Mouse (Mus musculus): ENCODE measurements around the gene Cd247.
"Not testable (repeated sequence)": the region's sequence is repeated elsewhere in the genome, so short reads cannot be mapped to it uniquely, and the experiment has no call there.

Cd247 gene

GRCm38 (mm10) chr1:165788511-165788910, at the start of gene Cd247:
Gene Cd247, plus strand, starts transcription at chr1:165788681.
- no peak for DNase-seq

DNA sequence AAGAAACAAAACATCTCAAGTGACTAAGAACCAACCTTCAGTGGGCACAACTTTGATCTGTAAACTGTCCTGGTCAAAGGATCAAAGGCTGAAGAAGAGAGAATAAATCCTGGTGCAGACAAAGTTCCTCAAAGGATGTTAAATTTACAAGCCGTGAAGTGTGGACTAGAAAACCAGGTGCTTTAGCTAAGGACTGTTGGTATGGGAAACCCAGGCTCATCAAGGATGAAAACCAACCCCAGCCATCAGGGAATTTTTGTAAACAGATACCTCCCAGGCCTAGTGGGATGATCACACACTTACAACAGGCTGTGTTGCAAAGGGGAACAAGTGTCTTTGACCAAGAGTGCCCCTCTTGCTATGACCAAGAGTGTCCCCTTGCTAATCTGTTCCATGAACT, 49.5 kb upstream of the Cd247 start:
- DNase-seq, result no peak

- no peak for DNase-seq
These were observed 46.5 kb upstream of the Cd247 start for GRCm38 (mm10) chr1:165741989-165742388.

- no peak for DNase-seq
These were observed 40.4 kb upstream of the Cd247 start for GRCm38 (mm10) chr1:165748053-165748452.

DNA sequence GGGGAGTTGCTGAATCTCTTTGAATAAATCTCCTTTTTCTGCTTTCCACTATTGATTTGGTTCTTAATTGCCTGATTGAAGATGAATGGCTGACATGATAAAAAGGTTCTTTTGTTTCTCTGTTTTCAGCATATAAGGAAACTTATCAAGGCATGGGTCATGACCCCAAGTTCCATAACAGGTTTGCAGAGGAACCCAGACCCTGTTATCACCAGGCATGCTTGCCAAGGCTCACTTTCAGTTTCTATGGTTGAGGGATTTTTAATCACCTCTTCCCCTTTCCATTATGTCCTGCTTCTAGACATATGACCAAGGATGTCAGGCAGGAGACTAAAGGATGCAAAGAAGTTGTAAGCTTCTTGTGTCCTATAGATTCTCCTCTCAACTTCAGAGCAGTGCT, 37.3 kb upstream of the Cd247 start:
- no peak for DNase-seq

DNA sequence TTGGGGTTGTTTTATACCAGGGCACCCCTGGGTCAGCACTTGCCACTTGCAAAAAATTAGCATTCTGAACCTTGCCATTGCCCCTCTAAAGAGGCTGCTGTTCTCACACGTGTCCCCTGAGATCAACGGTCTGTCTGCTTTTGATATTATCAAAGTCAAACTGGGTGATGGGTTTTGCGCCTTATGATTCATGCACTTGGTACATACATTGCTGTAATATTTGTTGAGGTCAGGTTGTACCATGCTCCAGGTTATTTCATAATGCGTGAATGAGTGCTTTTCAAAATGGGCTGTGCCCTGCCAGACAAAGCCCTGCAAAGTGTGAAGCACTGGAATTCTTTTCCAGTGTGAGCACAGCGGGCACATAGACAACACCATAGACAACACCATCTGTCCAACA, 36.6 kb upstream of the Cd247 start:
- no peak for DNase-seq

DNA sequence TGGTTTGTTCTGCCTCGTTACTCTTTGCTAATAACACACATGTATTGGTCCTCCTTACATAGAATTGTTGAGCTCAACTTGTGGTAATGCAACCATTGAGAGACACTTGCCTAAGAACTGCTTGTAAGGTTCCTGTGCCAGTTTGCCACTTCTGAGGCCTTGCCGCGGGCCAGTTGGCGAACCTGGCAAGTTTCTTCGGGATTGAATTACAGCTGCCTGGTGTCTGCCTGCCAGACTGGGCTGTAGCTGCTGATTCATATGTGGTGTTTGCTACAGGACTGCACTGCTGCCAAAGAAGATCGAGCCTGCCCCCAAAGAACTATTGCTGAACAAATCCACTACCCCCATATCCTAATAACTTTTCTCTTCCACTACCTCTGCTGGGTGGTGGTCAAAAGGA, 34.3 kb upstream of the Cd247 start:
- no peak for DNase-seq

DNA sequence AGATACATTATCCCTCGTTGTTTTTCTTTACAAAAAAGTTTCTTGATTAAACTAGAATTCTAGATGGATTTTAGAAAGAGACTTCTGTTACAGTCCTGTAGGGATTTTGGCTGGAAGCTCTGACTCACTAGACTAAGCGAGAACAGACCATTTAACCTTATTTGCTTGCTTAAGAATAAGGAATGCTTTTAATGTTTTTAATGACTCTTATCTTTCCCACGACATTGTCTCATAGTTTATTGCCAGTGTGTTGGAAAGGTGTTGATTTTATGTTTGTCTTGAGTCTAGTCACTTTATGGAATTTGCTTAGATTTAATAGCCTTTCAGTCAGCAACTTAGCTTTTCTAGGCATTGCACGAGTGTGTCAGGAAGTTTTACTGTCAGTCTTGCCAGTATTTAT, 33.3 kb upstream of the Cd247 start:
- DNase-seq, result no peak

DNA sequence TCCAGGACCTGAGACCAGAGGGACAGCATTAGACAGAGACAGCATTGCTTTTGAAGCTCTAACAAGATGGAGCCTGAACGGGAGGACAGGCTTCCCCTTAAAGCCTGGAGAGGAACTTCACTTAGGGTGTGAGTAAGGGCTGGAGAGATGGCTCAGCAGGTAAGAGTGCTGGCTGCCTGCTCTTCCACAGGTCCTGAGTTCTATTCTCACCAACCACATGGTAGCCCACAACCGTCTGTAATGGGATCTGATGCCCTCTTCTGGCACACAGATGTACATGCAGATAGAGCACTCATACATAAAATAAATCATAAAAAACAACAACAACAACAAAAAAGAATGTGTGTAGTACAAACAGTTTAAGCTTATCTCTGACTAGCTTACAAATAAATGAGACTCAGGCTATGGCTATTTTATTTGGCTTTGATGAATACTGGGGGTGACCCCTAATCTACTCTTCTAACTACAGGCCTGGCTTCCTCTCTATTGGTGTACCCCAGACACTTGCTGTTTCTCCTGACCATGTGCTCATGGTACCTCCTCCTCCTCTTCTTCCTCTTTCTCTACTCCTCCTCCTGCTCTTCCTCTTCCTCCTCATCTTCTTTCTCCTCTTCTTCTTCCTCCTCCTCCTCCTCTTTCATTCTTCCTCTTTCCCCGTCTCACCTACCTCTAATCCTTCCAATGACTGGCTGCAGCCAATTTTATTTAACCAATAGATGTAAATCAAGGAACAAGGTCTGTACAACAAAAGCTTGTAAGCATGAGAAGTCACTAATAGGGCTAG, 26.8 kb upstream of the Cd247 start:
- no peak for DNase-seq

DNA sequence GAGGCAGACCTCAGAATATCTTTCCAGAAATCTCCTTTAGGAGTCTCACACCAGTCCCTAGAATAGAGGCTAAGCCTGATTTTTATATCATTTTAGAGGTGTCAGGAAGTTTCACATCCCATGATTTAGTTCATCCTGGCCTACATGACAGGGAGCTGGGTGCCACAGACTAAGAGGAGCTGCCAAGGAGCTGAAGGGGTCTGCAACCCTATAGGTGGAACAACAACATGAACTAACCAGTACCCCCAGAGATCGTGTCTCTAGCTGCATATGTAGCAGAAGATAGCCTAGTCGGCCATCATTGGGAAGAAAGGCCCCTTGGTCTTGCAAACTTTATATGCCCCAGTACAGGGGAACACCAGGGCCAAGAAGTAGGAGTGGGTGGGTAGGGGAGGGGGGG, 26.0 kb upstream of the Cd247 start:
- DNase-seq, result not testable (repeated sequence)

DNA sequence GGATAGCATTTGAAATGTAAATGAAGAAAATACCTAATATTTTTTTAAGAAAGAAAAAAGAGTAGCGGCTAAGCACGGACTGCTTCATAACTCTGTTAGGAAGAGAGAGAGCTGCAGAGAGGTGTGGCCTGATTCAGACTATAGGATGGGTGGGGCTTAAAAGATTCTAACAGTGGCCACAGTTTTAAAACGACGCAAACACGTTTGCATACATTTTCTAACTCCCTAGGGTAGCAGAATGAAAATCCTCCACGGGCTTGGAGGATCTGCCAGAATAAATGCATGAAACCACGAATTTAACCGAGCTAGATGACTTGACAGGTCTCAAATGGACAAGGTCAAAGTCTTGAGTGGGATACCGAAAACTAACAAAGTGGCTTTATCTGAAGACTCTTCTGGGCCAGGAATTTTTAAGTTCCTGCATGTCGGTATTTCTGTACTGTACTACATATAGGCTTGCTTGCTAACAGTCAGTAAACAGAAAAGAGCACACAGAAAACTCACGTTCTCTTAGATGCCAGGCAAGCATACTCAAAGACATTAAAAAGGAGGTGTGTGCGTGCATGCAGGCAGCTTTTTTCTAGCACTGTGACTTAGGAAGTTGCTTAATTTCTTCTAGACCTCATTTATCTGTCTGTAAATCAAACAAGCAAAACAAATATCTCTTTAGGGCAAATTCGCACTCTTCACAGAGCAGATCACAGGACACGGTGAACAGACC, 25.4 kb upstream of the Cd247 start:
- DNase-seq, result no peak

GRCm38 (mm10) chr1:165763635-165764372, 24.7 kb upstream of the Cd247 start, which contains the start of gene Creg1:
Gene Creg1, plus strand, starts transcription at chr1:165763746.
- peak; percentile 95 for DNase-seq

GRCm38 (mm10) chr1:165764571-165764970, 23.9 kb upstream of the Cd247 start:
- no peak for DNase-seq

DNA sequence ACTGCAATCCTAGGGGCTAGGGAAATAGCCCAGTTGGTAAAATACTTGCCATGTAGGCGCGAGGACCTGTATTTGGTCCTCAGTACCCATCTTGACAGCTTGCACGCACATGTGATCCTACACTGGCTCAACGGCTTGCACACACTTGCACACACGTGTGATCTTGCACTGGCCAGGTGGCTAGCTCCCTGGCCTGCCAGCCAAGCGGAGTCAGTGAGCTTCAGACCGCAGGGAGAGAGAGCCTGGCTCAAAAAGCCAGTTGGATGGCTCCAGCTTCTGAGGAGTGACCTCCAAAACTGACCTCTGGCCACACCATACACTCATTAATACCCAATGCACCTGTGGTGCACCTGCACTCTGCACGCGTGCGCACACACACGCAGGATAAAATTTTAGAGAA, 23.4 kb upstream of the Cd247 start:
- DNase-seq, result no peak

GRCm38 (mm10) chr1:165765651-165766294, 22.7 kb upstream of the Cd247 start:
- no peak for DNase-seq

DNA sequence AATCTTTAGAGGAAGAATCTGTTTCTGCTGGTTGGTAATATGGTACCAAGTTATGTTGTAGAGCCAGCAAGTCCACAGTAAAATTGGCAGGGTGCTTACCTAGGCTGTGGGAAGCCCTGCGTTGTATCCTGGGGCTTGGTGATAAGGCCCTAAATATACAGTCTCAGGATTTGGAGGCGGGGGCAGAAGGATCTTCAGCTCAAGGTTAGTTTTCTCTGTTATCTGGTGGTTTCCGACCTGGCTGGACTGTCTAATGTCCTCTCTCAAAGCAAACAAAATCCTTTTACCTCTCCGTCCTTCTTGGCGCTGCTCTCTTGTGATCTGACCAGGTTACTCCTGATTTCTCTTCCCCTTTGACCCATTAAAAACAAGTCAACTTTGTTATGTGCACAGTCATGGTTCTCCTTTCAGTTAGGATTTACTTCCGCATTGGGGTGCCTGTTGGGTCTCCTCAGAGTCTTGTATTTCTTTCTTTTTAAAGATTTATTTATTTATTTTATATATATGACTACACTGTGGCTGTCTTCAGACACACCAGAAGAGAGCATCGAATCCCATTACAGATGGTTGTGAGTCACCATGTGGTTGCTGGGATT, 22.1 kb upstream of the Cd247 start:
- DNase-seq, result no peak

GRCm38 (mm10) chr1:165768894-165769512, 19.5 kb upstream of the Cd247 start:
- DNase-seq, result no peak

GRCm38 (mm10) chr1:165770181-165770759, 18.2 kb upstream of the Cd247 start:
- DNase-seq, result no peak

DNA sequence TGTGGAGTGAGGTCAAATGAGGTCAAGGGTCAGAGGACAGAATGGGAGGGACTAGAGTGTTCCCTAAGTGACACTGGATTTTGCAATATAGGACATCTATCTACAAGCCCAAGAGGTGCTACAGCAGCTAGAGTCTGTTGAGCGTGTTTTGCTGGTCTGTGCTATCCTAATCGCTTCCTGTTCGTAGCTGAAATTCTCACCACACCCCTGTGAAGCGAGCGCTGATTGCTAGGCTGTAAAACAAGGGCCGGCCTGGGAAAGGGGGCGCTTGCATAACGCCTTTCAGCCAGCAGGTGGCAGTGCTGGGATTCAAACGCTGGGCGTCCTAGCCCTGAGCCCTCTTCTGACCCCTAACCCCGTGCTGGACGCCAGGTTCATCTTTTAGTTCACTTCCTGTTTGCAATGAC, 17.0 kb upstream of the Cd247 start:
- DNase-seq, result peak; percentile 80 to 84

- DNase-seq, result no peak
These were observed 16.5 kb upstream of the Cd247 start for GRCm38 (mm10) chr1:165771998-165772397.

DNA sequence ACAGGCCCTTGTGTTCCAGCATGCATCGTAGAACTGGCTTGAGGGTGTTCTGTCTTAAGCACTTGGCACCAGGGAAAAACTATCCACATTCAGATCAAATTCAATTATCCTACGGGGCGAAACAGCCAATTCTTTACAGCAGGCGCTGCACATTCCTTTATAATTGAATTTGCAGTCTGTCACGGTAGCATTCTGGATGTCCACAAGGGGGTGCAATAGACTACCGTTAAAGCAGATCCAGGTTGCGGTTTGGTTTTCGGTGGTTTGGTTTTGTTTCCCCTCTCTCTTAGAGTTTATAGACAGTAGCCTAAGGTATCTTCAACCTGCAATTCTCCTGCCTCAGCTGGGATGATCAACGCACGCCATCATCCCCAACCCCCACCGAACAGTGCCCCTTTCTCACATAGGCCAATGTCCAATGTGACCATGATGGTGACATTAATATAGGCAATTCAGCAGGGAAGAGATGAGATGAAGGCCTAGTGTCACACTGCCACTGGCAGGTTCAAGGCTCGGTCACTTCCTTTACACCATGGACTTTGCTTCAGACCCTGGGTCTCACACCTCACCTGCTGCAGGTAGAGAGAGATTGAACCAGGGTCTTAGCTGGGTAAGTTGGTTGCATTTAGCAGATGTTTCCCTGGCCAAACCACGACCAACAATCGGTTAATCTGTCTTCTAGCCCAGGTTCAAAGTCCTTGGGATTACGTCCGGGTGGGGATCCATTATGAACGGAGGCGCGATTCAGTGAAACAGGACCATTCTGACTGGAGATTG, 12.8 kb upstream of the Cd247 start:
- DNase-seq, result peak; percentile 71 to 76
